Mouse (Mus musculus) megakaryocyte-erythroid progenitor cell, adult 5-6 weeks (primary cell): ENCODE measurements at regions not wholly inside any gene's neighbourhood (a gene's known extent, or its start where the extent isn't known, plus 50 kb on each side); places are given as distances from the start of the nearest gene placed in this dataset.
A peak's percentile ranks its signal among the peaks of the same experiment; 100 is the strongest.

ENCODE experiments used
- ATAC-seq: replicated peaks from 2 replicates; pipeline ENCODE4 v1.8.0; 2016; ENCODE audit warnings: mild to moderate bottlenecking, inconsistent platforms; ENCODE audit not compliant: severe bottlenecking, poor library complexity, low FRiP score, low TSS enrichment

DNA sequence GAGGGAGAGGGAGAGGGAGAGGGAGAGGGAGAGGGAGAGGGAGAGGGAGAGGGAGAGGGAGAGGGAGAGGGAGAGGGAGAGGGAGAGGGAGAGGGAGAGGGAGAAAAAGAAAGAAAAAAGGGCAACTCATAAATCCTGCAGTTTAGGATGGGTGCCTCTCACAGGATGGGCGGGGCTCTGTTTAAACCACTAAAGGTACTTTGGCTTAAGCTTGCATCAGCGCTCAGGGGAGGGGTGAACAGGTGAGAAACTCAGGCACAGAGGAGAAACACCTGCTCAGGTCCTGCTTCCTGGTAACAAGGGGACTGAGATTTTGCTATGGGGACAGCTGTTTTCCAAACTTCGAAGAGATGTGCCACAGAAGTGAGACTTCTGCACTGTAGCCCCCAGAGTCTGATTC, 83.5 kb downstream of the Ackr3 start:
- no peak for ATAC-seq

DNA sequence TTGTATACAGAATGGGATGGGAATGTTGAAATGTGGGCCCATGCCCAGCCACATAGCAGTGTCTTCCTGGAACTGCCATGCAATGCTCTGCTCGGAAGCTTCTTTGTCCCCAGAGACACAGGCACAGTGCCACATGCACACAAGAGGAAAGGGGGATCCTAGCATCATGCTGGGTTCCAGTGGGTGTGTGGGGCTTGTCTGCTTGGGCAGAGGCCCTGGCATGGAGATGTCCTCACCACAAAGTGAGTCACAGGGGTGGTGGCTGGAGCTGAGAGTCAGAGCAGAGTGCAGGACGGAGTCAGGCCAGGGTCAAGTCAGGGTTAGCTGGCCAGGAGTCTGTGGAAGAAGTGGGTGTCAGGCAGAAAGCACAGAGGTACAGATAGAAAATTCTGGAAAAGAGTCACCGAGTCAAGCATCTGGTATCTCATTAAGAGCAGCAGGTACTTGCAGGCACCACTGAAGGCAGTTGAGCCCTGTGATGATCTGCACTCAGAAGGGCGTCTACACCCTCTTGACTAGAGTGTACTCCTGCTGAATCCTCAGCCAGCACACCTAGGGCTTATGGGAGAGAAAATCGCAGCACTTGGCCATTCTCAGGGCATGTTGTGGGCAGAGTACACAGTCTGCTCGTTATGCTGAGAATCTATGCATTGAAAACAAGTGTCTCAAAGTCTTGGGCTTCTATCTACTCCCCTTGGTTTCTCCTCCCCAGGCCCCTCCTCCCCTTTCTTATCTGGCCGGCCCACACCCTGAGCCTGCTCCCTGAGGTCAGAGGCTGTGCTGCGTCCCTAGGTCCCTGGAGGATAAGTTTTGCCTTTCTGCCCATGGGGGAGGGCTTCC, 85.3 kb downstream of the Ackr3 start:
- peak; percentile 94 for ATAC-seq

DNA sequence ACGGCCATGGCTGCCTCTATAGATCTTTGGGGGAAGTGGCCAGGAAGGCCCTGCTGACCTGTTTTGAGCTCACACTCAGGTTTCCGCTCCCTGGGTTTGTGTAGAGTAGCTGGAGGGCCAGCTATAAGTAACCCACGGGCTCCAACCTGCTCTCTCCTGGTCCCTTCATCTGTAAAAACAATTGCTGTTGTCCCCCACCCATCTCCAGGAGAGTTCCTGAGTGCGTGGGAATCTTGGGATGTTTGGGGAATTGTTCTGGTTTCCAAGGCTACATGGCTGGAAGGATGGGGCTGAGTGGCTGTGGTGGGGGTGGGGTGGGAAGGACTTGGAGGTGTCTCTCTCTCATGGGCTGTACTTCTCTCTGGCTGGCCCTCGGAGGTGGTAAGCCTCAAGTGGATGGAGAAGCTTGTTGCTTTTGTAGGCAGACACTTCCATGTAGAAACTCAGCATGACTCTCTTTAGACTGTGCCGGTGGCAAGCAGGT, 86.0 kb downstream of the Ackr3 start:
- ATAC-seq = no peak

DNA sequence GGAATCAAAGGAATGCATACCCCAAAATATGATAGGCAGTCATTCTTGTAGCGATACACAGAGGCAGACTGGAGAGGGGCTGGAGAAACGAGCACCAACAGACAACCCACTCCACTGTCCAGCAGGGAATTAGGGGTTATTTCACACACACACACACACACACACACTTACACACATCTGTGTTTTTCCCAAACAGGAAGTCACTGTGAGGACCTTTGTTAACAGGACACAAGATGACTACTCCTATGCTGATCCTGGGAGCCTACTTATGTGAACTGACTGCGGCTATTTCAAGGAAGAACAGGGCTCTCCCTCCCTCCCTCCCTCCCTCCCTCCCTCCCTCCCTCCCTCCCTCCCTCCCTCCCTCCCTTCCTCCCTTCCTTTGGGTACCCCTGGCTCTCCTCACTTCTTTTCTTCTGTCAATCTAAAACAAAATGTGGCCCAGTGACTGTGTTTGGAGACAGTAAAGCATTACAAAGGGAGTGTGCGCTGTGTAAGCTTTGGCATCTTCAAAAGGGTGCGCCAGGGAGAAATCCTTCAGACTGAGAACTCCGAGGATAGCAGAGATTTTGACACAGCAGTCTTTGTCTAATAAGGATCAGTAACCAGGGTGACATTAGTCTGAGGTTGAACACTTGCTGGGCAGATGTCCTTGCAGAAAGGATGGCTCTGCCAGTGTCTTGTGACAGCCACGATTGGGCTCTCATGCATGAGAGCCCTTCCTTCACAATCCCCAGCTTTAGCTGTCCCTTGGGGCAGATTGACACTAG, 86.8 kb downstream of the Ackr3 start:
- ATAC-seq = no peak

DNA sequence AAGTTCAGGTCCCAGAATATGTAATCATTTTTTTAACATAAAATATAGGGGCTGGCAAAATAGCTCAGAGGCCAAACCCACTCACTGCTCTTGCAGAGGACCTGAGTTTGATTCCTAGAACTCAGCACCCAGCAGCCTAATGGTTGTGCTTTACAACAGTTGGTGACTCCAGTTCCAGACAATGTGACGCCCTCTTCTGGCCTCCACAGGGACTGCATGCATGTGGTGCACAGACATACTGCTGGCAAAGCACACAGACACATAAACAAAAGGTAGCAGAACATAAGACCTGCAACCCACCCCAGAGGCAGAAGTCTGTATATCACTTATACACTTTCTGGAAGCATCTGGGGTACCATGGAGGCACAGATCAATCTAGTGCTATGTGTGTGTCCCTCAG, 87.5 kb downstream of the Ackr3 start:
- ATAC-seq = no peak

DNA sequence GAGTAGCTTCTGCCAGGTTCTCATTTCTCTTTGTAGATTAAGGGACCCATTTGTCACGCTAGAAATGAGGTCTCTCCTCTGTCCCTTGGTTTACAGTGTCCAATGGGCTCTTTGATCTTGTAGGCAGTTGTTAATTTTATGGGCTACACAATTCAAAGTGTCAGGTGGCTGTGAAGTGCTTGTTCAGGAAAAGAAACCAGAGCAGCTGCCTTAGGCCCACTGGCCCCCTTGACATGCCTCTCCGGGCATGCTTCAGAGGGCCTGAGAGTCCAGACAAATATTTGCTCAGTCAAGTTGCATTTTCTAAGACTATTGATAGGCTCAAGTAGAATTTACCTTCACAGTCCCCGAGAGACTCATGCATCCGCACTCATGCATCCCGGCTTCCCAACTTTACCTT, 94.0 kb downstream of the Ackr3 start:
- no peak for ATAC-seq

DNA sequence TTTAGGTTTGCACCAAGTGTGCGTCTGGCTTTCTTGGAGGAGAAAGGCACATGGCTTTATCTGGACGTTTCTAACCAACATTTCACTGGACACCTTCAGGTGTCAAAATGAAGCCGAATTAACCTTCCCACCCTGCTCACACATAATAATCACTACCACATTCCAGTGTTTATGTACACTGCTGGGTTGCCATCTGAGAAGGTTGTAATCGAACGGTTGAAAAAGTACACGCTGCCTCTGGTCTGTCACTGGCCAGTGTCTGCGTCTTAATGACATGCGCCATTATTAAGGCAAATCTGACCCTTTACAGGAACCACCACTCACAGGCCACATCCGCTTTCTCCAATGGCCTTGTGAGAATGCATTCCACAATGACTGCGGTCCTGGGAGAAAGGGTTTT, 96.4 kb downstream of the Ackr3 start:
- no peak for ATAC-seq

DNA sequence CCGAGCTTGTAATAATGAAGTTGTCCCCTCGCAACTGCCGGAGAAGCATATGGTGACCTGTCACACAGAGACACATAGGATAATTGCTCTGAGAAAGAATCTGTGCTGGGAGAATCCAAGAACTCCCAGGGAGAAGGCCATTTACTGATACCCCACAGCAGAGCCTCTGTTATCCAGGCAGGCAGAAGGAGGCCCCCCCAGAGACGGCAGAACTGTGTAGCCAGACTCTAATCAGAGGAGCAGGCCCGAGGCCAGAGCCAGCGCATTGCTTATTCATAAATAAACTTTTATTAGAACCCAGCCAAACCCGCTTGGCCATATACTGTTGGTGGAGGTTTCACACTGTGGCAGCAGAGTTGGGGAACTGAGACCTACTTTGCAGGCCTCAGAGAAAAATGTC, 100.6 kb downstream of the Ackr3 start:
- ATAC-seq = no peak

DNA sequence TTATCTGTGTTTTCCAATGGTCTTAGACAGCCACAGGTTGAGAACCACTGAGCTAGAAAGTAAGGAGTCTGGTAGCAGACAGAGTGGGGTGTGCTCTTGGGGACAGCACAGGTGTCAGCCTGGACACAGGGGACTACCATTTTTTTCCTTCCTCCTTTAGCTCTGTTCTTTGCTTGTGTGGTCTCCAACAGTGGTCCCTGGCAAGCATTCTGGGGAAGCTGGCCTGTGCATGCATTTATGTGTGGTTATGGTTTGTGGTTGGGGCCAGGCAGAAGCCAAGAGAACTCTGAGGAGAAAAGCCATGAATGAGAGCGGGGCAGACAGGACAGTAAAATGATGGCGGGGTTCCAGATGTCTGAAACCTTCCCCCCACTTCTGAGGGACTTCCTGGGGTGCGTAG, 107.2 kb downstream of the Ackr3 start:
- ATAC-seq = no peak

DNA sequence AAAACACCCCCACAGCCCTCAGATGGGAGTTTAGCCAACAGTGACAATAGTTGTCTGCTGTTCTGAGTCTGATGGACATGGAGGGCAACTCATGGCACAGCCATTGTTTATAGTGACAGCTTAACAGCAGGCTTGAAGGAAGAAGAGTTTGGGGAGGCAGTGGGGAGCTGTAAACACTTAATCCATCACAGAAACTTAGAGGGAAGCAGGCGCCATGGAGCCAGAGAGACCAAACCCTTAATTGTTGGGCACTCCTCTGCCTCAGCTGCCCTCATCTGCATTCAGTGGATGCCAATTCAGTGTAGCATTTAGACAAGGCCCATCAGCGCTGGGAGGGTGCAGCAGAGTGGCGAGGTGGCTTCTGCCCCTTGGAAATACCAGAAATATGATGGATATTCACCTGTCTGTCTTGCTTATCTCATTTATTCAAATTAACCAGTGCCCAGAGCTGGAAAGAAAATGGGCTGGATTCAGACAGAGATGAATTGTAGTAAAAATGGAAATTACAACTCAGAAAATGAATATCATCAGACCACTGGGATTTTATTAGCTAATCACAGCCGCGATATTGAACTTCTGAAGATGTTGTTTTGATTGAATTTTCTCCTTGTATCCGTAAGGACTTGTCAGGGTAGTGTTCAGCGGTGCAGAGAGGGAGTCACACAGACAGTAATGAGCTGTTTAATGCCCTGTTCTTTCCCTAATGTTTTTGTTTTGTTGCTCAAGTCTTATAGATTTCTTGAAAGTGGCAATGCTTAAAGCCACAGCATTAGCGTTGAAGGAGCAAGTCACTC, 108.1 kb downstream of the Ackr3 start:
- no peak for ATAC-seq

DNA sequence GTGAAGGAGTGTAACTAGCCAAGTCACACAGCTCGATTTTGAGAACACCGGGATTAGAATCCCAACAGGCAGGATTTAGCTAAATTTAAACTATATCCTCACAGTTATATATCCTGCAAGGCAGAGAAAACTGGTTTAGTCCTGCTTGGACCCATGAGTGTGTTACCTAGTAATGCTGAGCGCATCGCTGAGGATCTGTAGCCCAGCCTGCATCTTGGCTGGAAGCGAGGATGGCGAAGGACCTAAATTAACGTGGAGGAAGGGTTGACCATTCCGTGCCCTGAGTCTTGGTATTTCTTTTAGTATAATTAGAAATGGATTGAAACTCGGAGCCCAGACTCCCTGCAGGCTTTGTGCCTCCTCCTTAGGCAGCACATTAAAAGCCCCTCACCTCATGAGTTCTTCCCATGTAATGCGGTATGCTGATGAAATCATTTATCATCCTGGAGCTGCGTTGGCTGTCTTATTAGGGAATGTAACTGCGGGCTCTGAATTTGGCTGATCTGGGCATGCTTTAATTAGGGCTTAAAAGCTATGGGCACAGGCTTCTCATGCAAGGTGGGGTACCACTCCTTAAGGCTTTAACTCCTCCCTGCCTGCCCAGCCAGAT, 110.1 kb downstream of the Ackr3 start:
- ATAC-seq = no peak

DNA sequence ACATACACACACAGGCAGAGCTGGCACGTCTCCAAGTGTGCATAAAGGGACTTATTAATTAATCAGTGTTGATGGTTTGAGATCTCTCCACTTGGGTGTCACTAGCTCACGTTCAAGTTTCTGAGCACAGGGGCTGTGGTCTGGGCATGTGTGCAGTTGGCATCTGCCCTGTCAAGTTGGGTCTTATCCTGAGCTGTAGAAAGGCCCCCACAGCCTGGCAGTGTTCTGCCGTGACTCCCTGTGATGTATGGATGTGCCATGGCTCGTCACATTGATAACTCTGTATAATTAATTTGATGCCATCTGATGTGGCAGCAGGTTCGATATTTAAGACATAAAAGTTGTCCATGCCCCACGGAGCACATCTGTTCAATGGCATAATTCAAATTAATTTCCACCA, 114.1 kb downstream of the Ackr3 start:
- ATAC-seq = no peak

DNA sequence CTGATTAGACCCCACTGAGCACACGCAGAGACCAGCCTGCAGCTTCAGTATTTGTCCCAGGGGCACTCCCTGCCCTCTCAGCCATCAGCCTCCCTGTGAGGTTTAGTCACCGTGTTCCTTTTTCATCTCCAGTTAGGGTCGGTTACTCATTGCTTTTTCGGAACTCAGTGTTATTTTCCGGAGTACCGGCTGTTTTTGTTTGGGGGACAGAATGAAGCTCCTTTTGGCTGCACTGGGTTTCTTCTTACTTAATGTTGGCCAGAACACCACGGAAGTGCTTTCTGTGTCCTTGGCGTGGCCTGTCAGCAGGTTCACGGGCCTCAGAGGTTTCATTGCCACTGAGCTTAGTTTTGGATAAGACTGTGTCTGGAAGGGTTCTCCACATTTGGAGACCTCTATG, 114.7 kb downstream of the Ackr3 start:
- no peak for ATAC-seq

DNA sequence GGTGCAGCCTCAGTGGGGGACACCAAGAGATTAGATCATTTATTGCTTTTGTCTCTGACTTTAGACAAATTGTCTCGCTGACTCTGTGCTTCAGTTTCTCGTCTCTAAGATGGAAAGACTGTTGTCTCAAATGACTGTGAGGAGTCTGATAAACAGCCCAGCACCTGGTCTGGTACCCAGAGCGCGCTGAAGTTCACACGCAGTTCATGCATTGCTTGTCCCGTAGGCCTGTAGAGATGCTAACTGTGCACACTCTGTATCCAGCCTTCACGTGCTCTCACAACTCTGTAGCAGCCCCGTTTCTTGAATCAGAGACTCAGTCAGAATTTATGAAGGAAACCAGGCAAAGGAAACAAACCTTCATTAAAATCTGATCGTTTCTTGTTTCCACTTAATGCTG, 116.7 kb downstream of the Ackr3 start:
- ATAC-seq = no peak

DNA sequence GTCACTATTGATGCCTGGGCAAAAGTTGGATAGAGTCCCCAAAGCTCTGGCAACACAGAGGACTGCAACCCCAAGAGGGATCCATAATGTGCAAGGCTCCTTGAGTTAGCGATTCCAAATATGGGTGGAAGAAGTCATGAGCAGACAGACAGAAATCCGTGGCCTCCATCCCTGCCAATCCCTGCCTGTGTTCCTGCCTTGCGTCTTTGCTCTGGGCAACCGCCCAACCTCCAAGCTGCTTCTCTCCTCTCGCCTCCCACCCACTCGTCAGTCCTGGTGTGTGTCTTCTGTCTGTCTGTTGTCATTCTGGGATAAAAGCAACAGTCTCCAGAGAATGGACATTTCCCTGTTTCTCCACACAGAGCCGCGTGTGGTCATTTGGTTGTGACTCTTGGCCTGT, 117.7 kb downstream of the Ackr3 start:
- ATAC-seq = no peak

DNA sequence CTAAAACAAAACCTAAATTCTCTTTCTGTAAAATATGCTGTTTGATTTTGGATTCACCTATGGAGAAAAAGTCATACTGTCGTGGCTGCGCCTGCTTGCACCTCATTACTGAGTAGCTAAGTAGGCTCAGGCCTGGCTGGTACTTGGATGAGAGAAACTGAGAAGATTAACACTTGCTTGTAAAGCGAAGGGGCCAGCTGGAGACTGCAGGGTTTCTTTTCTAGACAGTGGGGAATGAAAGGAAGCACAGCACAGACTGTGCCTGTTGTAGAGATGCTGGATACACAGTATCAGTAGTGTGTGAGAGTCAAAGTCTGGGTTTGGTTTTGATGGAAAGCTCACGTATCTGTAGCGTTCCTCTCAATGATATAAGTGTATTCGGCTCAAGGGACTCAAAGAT, 123.5 kb downstream of the Ackr3 start:
- no peak for ATAC-seq

DNA sequence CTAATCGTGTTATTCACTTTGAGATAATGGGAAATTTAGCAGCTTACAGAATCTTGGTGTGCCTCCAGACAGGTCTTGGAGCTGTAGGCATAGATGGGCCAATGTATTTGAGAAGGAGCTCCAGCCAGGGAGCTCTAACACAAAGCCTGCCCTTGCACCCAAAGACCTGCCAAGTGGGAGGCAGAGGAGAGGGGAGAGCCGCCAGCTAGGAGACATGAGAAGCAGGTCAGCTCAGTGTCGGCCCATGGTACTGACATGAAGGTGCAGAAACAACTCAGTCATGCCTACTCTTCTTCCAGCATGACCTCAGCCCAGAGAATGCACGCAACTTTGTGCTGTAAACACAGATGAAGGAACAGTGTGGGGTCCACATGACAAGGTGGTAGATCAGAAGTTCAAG, 128.8 kb downstream of the Ackr3 start:
- no peak for ATAC-seq

DNA sequence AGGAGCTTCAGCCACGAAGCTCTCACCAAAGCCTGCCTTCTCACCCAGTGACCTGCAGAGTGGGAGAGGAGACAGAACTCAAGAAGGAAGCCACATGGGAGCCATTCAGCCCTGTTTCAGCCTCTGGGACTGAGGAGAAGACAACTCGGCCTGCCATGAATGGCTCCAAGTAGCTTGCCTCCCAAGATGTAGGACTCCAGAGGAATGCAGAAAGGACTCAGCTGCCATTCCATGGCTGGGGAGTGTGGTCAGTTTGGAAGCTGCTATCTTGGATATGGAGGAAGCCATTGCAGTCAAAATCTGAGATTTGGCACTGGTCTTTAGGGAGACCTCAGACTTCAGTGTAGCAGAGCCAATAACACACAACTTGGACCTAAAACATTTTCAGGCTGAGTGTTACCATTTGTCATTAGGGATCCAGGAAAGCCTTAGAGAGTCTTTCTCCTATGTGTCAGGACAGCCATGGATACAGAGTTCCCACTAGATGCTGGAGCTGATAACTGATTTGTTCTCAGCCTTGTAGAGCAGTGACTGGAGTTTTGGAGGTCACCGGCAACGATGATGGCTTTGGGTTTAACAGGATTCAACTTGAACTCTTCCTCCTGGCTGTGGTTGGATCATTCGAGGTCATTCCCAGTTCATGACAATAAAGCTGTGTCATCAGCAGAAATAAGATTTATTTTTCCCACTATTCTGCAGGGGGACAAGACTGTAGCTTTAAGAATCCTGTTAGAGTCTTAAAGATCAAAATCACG, 130.1 kb downstream of the Ackr3 start:
- no peak for ATAC-seq
